Mouse (Mus musculus) spleen, adult 2 months (tissue): ENCODE measurements at regions not wholly inside any gene's neighbourhood (a gene's known extent, or its start where the extent isn't known, plus 50 kb on each side); places are given as distances from the start of the nearest gene placed in this dataset.

Source experiments
- DNase-seq, 2 experiments: peaks; one replicate each; pipeline versions ENCODE4 v3.0.0 to v3.0.0-alpha.2; 2012 to 2021; ENCODE audit warnings: low spot score in 2 of 2, low read depth in 1 of 2
- H3K27ac ChIP-seq: fragments of 200-500 bp; 2 replicates; pipeline ENCODE4 v1.5.1; 2012; ENCODE audit warnings: low read length, inconsistent platforms; ENCODE audit not compliant: insufficient read depth
- H3K27me3 ChIP-seq: fragments of 200-500 bp; 2 replicates; pipeline ENCODE4 v1.6.1; 2012; ENCODE audit warnings: mild to moderate bottlenecking, moderate library complexity, low read length, inconsistent platforms; ENCODE audit not compliant: control insufficient read depth, insufficient read depth
- H3K36me3 ChIP-seq: fragments of 200-500 bp; 2 replicates; pipeline ENCODE4 v1.6.1; 2012; ENCODE audit warnings: mild to moderate bottlenecking, low read length, inconsistent platforms; ENCODE audit not compliant: control insufficient read depth, insufficient read depth
- H3K4me1 ChIP-seq: fragments of 200-500 bp; 2 replicates; pipeline ENCODE4 v1.6.1; 2011; ENCODE audit warnings: inconsistent platforms; ENCODE audit not compliant: control insufficient read depth, insufficient read depth, insufficient read length
- H3K4me3 ChIP-seq: fragments of 200-500 bp; 2 replicates; pipeline ENCODE4 v1.5.1; 2011; ENCODE audit warnings: mild to moderate bottlenecking, inconsistent platforms; ENCODE audit not compliant: insufficient read depth, insufficient read length; ENCODE audit errors: extremely low read depth
- CTCF ChIP-seq: fragments of 200-500 bp; IDR thresholded peaks from 2 replicates; pipeline ENCODE4 v1.5.1; 2011; ENCODE audit warnings: mild to moderate bottlenecking, inconsistent platforms; ENCODE audit not compliant: insufficient read depth, insufficient read length, insufficient replicate concordance; ENCODE audit errors: extremely low read depth
- POLR2A ChIP-seq: fragments of 200-500 bp; IDR thresholded peaks from 2 replicates; pipeline ENCODE4 v1.6.1; 2011; ENCODE audit warnings: low read depth, low read length, inconsistent platforms
- WGBS: fragments of 180-500 bp; shearing (Covaris S2); methylation state at CpG from one replicate; pipeline ENCODE4 v1.1.7; 2018; 5-methylcytosine and 5-hydroxymethylcytosine counted together

DNA sequence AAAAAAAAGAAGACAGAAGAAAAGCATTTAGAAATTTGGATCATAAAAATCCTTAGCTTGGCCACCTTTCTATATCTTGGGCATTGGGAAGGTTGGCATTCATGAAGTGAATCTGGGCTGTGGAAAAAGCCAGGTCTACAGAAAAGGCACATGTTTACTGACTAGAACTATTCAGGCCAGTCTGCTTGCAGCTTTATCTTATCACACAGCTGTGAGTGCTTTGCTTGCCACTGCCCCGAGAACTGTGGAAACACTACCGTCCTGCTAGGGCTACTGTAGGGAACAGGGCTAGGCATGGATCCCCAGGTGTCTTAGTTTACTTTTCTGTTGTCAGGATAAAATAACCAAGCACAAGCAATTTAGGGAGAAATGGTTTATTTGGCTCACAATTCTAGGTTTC is 63.4 kb upstream of the Med14 start:
- Histone ChIP-seq H3K4me1 (no peaks in the 10 kb centered on the region), H3K36me3 (no peaks in the 10 kb centered on the region), H3K4me3 (no peak overlapping the region), H3K27ac (no peak overlapping the region), H3K27me3 (no peaks in the 10 kb centered on the region)
- DNase-seq, result no peak
- WGBS, result 94% methylated on average over 2 of the region's 2 CpGs
- TF ChIP-seq CTCF (no peak), POLR2A (no peak)

DNA sequence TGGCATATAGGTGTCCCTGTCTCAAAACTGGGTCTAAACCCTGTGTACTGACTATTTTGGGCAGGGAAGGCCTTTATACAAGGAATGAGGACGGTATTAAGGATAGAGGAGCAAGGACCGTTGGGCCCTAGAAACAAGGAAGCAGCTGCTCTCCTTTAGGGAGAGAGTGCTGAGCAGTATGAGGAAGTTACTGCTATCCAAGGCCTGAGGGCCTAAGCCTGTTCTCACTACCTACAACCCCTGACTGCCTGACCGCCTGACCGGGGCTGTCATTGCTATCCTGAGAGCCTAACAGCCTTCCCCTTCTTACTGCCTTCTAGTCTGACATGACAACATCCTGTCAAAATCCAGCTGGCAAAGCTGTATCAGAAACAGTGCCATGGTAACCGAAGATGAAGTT is 62.6 kb upstream of the Med14 start:
- DNase-seq, result no peak
- Histone ChIP-seq H3K27ac (no peak overlapping the region), H3K4me3 (no peak overlapping the region), H3K27me3 (no peaks in the 10 kb centered on the region), H3K36me3 (no peaks in the 10 kb centered on the region), H3K4me1 (no peaks in the 10 kb centered on the region)
- TF ChIP-seq POLR2A (no peak), CTCF (no peak)
- 73% methylated on average over 5 of the region's 5 CpGs for WGBS

DNA sequence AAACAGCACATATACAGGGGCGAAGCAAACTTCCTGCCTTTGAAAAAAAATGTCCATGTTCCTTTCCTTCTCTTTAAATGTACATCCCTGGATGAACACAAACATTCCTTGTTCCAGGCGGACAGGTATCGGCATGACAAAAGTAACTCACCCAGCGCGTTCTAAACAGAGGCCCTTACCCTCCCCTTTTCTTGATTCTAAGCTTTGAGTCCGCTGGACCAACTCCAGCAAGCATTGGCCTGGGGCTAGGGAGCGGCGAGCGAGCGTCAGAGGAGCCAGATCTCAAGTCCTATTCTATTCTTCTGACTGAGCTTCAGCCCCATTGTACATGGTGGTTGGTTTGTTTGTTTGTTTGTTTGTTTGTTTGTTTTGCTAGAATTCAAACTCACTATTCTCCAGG is 60.9 kb upstream of the Med14 start:
- no peaks in the 10 kb centered on the region for H3K4me1 ChIP-seq
- TF ChIP-seq POLR2A, result no peak
- no peak for TF ChIP-seq CTCF
- H3K27ac ChIP-seq, result no peak overlapping the region
- WGBS, result 90% methylated on average over 10 of the region's 10 CpGs
- no peak for DNase-seq
- no peaks in the 10 kb centered on the region for H3K27me3 ChIP-seq
- H3K36me3 ChIP-seq, result no peaks in the 10 kb centered on the region
- no peak overlapping the region for H3K4me3 ChIP-seq

DNA sequence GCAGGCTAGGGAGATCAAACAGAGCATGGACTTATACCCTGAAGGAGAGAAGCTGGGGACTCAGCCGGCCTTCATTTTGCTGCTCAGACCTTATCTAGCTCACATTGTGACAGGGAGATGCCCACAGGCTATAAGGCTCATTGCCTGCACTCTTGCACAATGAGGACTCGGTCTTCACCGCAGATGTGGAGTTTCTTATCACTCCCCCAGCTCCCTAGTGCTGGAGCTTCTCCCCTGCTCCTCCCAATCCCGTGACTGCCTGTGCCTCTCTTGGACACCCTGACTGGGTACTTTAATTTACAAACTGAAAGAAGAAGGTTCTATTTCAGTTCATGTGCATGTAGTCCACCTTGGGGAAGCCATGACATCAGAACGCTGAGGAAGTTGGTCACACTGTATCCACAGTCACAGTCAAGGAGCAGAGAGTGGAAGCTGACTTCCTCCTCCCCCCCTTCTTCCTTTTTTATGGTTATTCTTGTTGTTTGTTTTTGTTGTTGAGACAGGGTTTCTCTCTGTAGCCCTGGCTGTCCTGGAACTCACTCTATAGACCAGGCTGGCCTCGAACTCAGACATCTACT is 51.3 kb upstream of the Med14 start:
- TF ChIP-seq CTCF (no peak), POLR2A (no peak)

More for the DNA sequence above, 51.3 kb upstream of the Med14 start:
- H3K36me3 ChIP-seq, result no peaks in the 10 kb centered on the region
- H3K27ac ChIP-seq, result no peak overlapping the region
- DNase-seq, result no peak
- no peaks in the 10 kb centered on the region for H3K27me3 ChIP-seq
- 70% methylated on average over 6 of the region's 6 CpGs for WGBS
- no peaks in the 10 kb centered on the region for H3K4me1 ChIP-seq
- no peak overlapping the region for H3K4me3 ChIP-seq
